Mouse (Mus musculus) brain, embryonic 14.5 days (tissue): ENCODE results near the gene Tex264. TPM values are rescaled to one million over a fixed set of nuclear protein-coding genes. Genes with fewer than 3 reads are reported as not detected.

Experiments
- DNase-seq: peaks from one replicate; pipeline ENCODE4 v3.0.0-alpha.2; 2011; ENCODE audit warnings: low read depth
- CTCF ChIP-seq: fragments of 200-500 bp; IDR thresholded peaks from 2 replicates; pipeline ENCODE4 v1.5.1; 2012; ENCODE audit warnings: inconsistent platforms, mild to moderate bottlenecking, moderate library complexity, borderline replicate concordance; ENCODE audit not compliant: insufficient read depth, insufficient read length; ENCODE audit errors: extremely low read depth
- POLR2A ChIP-seq: fragments of 200-500 bp; IDR thresholded peaks from 2 replicates; pipeline ENCODE4 v1.6.1; 2012; ENCODE audit warnings: mild to moderate bottlenecking, inconsistent platforms, borderline replicate concordance; ENCODE audit not compliant: poor library complexity, insufficient read depth, insufficient read length, severe bottlenecking; ENCODE audit errors: extremely low read depth
- polyA plus RNA-seq: library from polyadenylated mRNA; depleted of rRNA; stranded (reverse); fragments of >200 nt; gene quantifications from 2 replicates; pipeline ENCODE4 v1.2.3, GENCODE M21; 2012; rRNA removed

Gene Tex264
- polyA plus RNA-seq, 1 experiment: 53.1 TPM

- no peak for DNase-seq
- TF ChIP-seq CTCF: no peak
- TF ChIP-seq POLR2A: no peak
Observed at GRCm38 (mm10) chr9:106614616-106615015, 71.1 kb downstream of the Tex264 start.

- no peak for DNase-seq
- TF ChIP-seq CTCF: no peak
- no peak for TF ChIP-seq POLR2A
Observed at GRCm38 (mm10) chr9:106613951-106614350, 71.8 kb downstream of the Tex264 start.

- TF ChIP-seq CTCF (no peak), POLR2A (no peak)
- no peak for DNase-seq
Observed at GRCm38 (mm10) chr9:106610727-106611126, 75.0 kb downstream of the Tex264 start.

Other genes with a start within 250 kb of the Tex264 start
- gene Acy1, start 247.6 kb downstream of the Tex264 start, polyA plus RNA-seq: 14.9 and 15.7 TPM in 2 replicates
- gene Abhd14b, start 238.5 kb downstream of the Tex264 start, polyA plus RNA-seq: 12.8 and 20.4 TPM in 2 replicates
- 59.1 and 68.9 TPM in 2 replicates for gene Abhd14a, start 238.2 kb downstream of the Tex264 start, polyA plus RNA-seq
- 607 and 743 TPM in 2 replicates for gene Pcbp4, start 232.6 kb downstream of the Tex264 start, polyA plus RNA-seq
- gene Gpr62, start 220.0 kb downstream of the Tex264 start, polyA plus RNA-seq: 0.35 and 0.52 TPM in 2 replicates
- 44.6 and 59.6 TPM in 2 replicates for gene Rrp9, start 210.0 kb downstream of the Tex264 start, polyA plus RNA-seq
- 0.61 and 1.4 TPM in 2 replicates for gene Parp3, start 209.0 kb downstream of the Tex264 start, polyA plus RNA-seq
- gene Iqcf1, start 186.0 kb downstream of the Tex264 start, polyA plus RNA-seq: not detected in 2 replicates
- gene Iqcf5, start 171.4 kb downstream of the Tex264 start, polyA plus RNA-seq: not detected in 2 replicates
- not detected in 2 replicates for gene Iqcf3, start 124.3 kb downstream of the Tex264 start, polyA plus RNA-seq
- gene Iqcf4, start 114.9 kb downstream of the Tex264 start, polyA plus RNA-seq: not detected in 2 replicates
- gene Iqcf6, start 59.3 kb downstream of the Tex264 start, polyA plus RNA-seq: not detected in 2 replicates
- gene Grm2, start 29.8 kb downstream of the Tex264 start, polyA plus RNA-seq: 11.8 and 13.3 TPM in 2 replicates
- gene Rad54l2, start 103.3 kb upstream of the Tex264 start, polyA plus RNA-seq: 14.5 and 18.3 TPM in 2 replicates
- gene Dcaf1, start 135.9 kb upstream of the Tex264 start, polyA plus RNA-seq: 31.1 and 31.8 TPM in 2 replicates
- 33.9 and 47.5 TPM in 2 replicates for gene Rbm15b, start 201.5 kb upstream of the Tex264 start, polyA plus RNA-seq
- 51.9 and 62.1 TPM in 2 replicates for gene Manf, start 206.1 kb upstream of the Tex264 start, polyA plus RNA-seq